Mouse (Mus musculus) CD4-positive, CD25-positive, alpha-beta regulatory T cell, adult 4 months (primary cell): ENCODE measurements around the gene Exo5. TPM values are rescaled to one million over a fixed set of nuclear protein-coding genes. Genes with fewer than 3 reads are reported as not detected.

Source experiments
- ATAC-seq: one replicate; pipeline ENCODE4 v1.8.0; 2017
- polyA plus RNA-seq, 2 experiments: library from polyadenylated mRNA; unstranded; fragments of 100-300 nt; shearing (Covaris generic); gene quantifications; one replicate each; pipeline ENCODE4 v1.2.1; 2017

Exo5 gene
- polyA plus RNA-seq: 10 to 100 TPM; 32.5 to 33.4 TPM

GRCm38 (mm10) chr4:120924554-120925299 is at the start of gene Exo5:
Gene Exo5, minus strand, starts transcription at chr4:120925017.
- ATAC-seq: peak; percentile 94

- no peak for ATAC-seq
Measured at GRCm38 (mm10) chr4:120971842-120972241, 47.0 kb upstream of the Exo5 start.

GRCm38 (mm10) chr4:120969382-120970146 is 44.7 kb upstream of the Exo5 start:
- no peak for ATAC-seq

GRCm38 (mm10) chr4:120968486-120968885 is 43.7 kb upstream of the Exo5 start:
- ATAC-seq: no peak

GRCm38 (mm10) chr4:120955586-120955985 is 30.8 kb upstream of the Exo5 start:
- ATAC-seq: no peak

- ATAC-seq: no peak
Measured at GRCm38 (mm10) chr4:120953667-120954066, 28.9 kb upstream of the Exo5 start.

GRCm38 (mm10) chr4:120953038-120953437 is 28.2 kb upstream of the Exo5 start:
- no peak for ATAC-seq

GRCm38 (mm10) chr4:120952163-120952562 is 27.3 kb upstream of the Exo5 start:
- no peak for ATAC-seq

- peak; percentile 93 for ATAC-seq
Measured at GRCm38 (mm10) chr4:120951428-120951973, 26.7 kb upstream of the Exo5 start, which contains the start of gene Zfp69. Gene Zfp69, minus strand, starts transcription at chr4:120951699.

- ATAC-seq: peak; percentile 7
Measured at GRCm38 (mm10) chr4:120950763-120951427, 26.1 kb upstream of the Exo5 start.

GRCm38 (mm10) chr4:120948938-120949337 is 24.1 kb upstream of the Exo5 start:
- no peak for ATAC-seq

- ATAC-seq: no peak
Measured at GRCm38 (mm10) chr4:120935006-120935405, 10.2 kb upstream of the Exo5 start.

- no peak for ATAC-seq
Measured at GRCm38 (mm10) chr4:120930736-120931135, 5.9 kb upstream of the Exo5 start.

- no peak for ATAC-seq
Measured at GRCm38 (mm10) chr4:120928686-120929085, 3.9 kb upstream of the Exo5 start.

- ATAC-seq: peak; percentile 54
Measured at GRCm38 (mm10) chr4:120925386-120925785, 569 bp upstream of the Exo5 start.

GRCm38 (mm10) chr4:120921461-120921860 is 3.4 kb downstream of the Exo5 start:
- no peak for ATAC-seq

GRCm38 (mm10) chr4:120914501-120914900 is 10.3 kb downstream of the Exo5 start:
- no peak for ATAC-seq

- no peak for ATAC-seq
Measured at GRCm38 (mm10) chr4:120913861-120914260, 11.0 kb downstream of the Exo5 start.

GRCm38 (mm10) chr4:120913443-120913842 is 11.4 kb downstream of the Exo5 start:
- no peak for ATAC-seq

- ATAC-seq: no peak
Measured at GRCm38 (mm10) chr4:120912866-120913265, 12.0 kb downstream of the Exo5 start.

- no peak for ATAC-seq
Measured at GRCm38 (mm10) chr4:120911086-120911485, 13.7 kb downstream of the Exo5 start.

GRCm38 (mm10) chr4:120909558-120910150 is 15.2 kb downstream of the Exo5 start:
- ATAC-seq: peak; percentile 91

- ATAC-seq: no peak
Measured at GRCm38 (mm10) chr4:120905644-120906043, 19.2 kb downstream of the Exo5 start.
